Mouse (Mus musculus): ENCODE data around the gene Haus2. TPM values are rescaled to one million over a fixed set of nuclear protein-coding genes. Genes with fewer than 3 reads are reported as not detected.

The Haus2 gene
- polyA plus RNA-seq, 1 experiment = 4.4 TPM

- TF ChIP-seq CEBPB (IDR thresholded peaks at IDR 0.05; ENCODE audit: insufficient read depth, poor library complexity, severe bottlenecking) (no peak), TCF3 (IDR thresholded peaks at IDR 0.05; ENCODE audit: insufficient read length, low read depth) (no peak), E2F4 (IDR thresholded peaks at IDR 0.05; ENCODE audit: insufficient read depth) (no peak), MAX (IDR thresholded peaks at IDR 0.05; ENCODE audit: low read depth) (no peak), MYOD1 (IDR thresholded peaks at IDR 0.05; ENCODE audit: control insufficient read depth in 1 of 3, insufficient read length in 2 of 3, low read depth in 2 of 3) (no peak), REST (IDR thresholded peaks at IDR 0.05; ENCODE audit: insufficient read depth, insufficient read length) (no peak), MYOG (IDR thresholded peaks at IDR 0.05; ENCODE audit: control insufficient read depth in 1 of 3, insufficient read depth in 1 of 3, insufficient read length in 2 of 3, low read depth in 2 of 3) (no peak), USF1 (IDR thresholded peaks at IDR 0.05; ENCODE audit: low read depth) (no peak), POLR2A (IDR thresholded peaks at IDR 0.05; ENCODE audit: insufficient read length, low read depth) (no peak), SRF (IDR thresholded peaks at IDR 0.05; ENCODE audit: control insufficient read depth, insufficient read length, low read depth) (no peak), POLR2AphosphoS2 (IDR thresholded peaks at IDR 0.05; ENCODE audit: insufficient read length, low read depth) (no peak)
- H3K4me2 ChIP-seq (ENCODE audit: low read depth) = no peak overlapping the region
Observed at GRCm38 (mm10) chr2:120670253-120670652, 61.1 kb downstream of the Haus2 start.

More at GRCm38 (mm10) chr2:120670253-120670652, 61.1 kb downstream of the Haus2 start:
- peaks cover 7% of the 10 kb centered on the region for H3K36me3 ChIP-seq (ENCODE audit: control insufficient read depth, insufficient read depth)
- H3K79me2 ChIP-seq (ENCODE audit: control insufficient read depth, insufficient read depth) = no peaks in the 10 kb centered on the region
- no peak overlapping the region for H3ac ChIP-seq (ENCODE audit: control insufficient read depth, insufficient read length)
- no peak overlapping the region for H3K4me3 ChIP-seq
- no peaks in the 10 kb centered on the region for H3K27me3 ChIP-seq (ENCODE audit: control insufficient read depth, insufficient read depth, insufficient read length)

Other genes with a start within 250 kb of the Haus2 start
- gene Ganc, start 205.5 kb upstream of the Haus2 start, polyA plus RNA-seq (2012; fragmentation: generic; extraction: Trizol) = 3.8 TPM
- 12.4 TPM for gene Tmem87a, start 205.3 kb upstream of the Haus2 start, polyA plus RNA-seq (2012; fragmentation: generic; extraction: Trizol)
- 15.9 TPM for gene Capn3, start 153.4 kb upstream of the Haus2 start, polyA plus RNA-seq (2012; fragmentation: generic; extraction: Trizol)
- gene Zfp106, start 45.5 kb upstream of the Haus2 start, polyA plus RNA-seq (2012; fragmentation: generic; extraction: Trizol) = 94.6 TPM
- gene Snap23, start 41.7 kb upstream of the Haus2 start, polyA plus RNA-seq (2012; fragmentation: generic; extraction: Trizol) = 15.3 TPM
- 12.5 TPM for gene Lrrc57, start 137 bp downstream of the Haus2 start, polyA plus RNA-seq (2012; fragmentation: generic; extraction: Trizol)
- gene Stard9, start 19.7 kb downstream of the Haus2 start, polyA plus RNA-seq (2012; fragmentation: generic; extraction: Trizol) = 5.1 TPM
- gene Cdan1, start 240.7 kb downstream of the Haus2 start, polyA plus RNA-seq (2012; fragmentation: generic; extraction: Trizol) = 5.0 TPM
- gene Ttbk2, start 241.2 kb downstream of the Haus2 start, polyA plus RNA-seq (2012; fragmentation: generic; extraction: Trizol) = 2.4 TPM